Mouse (Mus musculus) stomach, postnatal 0 days (tissue): Measurements from ENCODE around the gene Gabarapl1.

Experiments used
- CTCF ChIP-seq: IDR thresholded peaks from 2 replicates; pipeline ENCODE4 v1.5.1; 2016; ENCODE audit warnings: antibody characterized with exemption, low read depth, mild to moderate bottlenecking, moderate library complexity
- EP300 ChIP-seq: optimal IDR thresholded peaks from 2 replicates; pipeline ENCODE3; 2016; ENCODE audit warnings: antibody characterized with exemption

- TF ChIP-seq CTCF = peak; percentile 97
- TF ChIP-seq EP300 = no peak
These were observed 26.1 kb downstream of the Gabarapl1 start for GRCm38 (mm10) chr6:129558946-129559640.
